Mouse (Mus musculus): ENCODE data around the gene Kcnma1. TPM values are rescaled to one million over a fixed set of nuclear protein-coding genes. Genes with fewer than 3 reads are reported as not detected.
A peak's percentile ranks its signal among the peaks of the same experiment; 100 is the strongest.

Kcnma1 gene
- polyA plus RNA-seq, 1 experiment from 2014 or later, result 22.8 TPM

DNA sequence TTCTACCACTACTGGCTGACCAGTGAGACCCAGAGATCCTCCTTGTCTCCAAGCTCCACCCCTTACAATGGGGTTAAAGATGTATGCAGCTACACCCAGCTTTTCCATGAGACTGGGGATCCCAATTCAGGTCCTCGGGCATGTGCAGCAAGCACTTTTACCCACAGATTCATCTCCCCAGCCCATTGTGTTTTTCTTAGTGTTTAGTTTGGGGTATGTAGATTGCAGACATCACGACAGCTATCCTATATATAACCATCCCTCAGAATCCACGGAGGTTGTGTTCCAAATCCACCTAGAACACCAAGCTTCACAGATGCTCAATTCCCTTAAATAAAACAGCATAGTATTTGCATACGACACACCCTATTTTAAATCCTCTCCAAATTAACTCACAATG, 6.4 kb upstream of the Kcnma1 start:
- H3K27ac ChIP-seq, result no peak overlapping the region
- H3K9ac ChIP-seq, result no peak overlapping the region
- H3K4me2 ChIP-seq (replicated peaks), result no peak overlapping the region
- WGBS, result 89% methylated on average over 4 of the region's 4 CpGs
- H3K27me3 ChIP-seq (ENCODE audit: control insufficient read depth, insufficient read depth, low read length), result no peaks in the 10 kb centered on the region
- no peak overlapping the region for H3K4me3 ChIP-seq (replicated peaks; ENCODE audit: low read length)
- no peaks in the 10 kb centered on the region for H3K4me1 ChIP-seq (replicated peaks; ENCODE audit: control insufficient read depth, insufficient read depth, low read length)
- DNase-seq (ENCODE audit: low spot score), result no peak
- no peaks in the 10 kb centered on the region for H3K36me3 ChIP-seq (replicated peaks; ENCODE audit: control insufficient read depth, insufficient read depth)
- no peaks in the 10 kb centered on the region for H3K9me3 ChIP-seq (ENCODE audit: control insufficient read depth, low read length)
- no peak for ATAC-seq (ENCODE audit: low FRiP score)

DNA sequence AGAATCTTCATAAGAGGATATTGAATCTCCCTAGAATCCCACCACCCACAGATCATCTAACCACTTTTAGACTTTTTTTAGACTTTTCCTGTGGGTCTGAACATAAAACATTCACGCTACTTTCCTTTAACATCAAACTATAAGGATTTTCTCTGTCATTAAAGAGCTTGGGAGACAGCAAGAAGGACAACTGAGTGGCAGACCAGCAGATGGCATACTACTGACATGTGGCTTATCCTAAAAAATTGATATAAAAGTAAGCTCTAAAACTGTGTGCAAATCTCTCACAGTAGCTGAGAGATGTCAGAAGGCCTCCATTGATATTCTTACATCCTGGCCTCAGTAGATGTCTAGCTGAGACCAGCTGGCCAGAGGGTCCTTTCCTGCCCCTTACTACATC, 4.3 kb downstream of the Kcnma1 start:
- Histone ChIP-seq H3K9ac (no peak overlapping the region), H3K4me1 (replicated peaks; ENCODE audit: control insufficient read depth, insufficient read depth, low read length) (no peaks in the 10 kb centered on the region), H3K9me3 (ENCODE audit: control insufficient read depth, low read length) (no peaks in the 10 kb centered on the region), H3K4me2 (replicated peaks) (no peak overlapping the region), H3K27ac (no peak overlapping the region), H3K27me3 (ENCODE audit: control insufficient read depth, insufficient read depth, low read length) (no peaks in the 10 kb centered on the region), H3K4me3 (replicated peaks; ENCODE audit: low read length) (no peak overlapping the region), H3K36me3 (replicated peaks; ENCODE audit: control insufficient read depth, insufficient read depth) (no peaks in the 10 kb centered on the region)
- no peak for DNase-seq (ENCODE audit: low spot score)
- no peak for ATAC-seq (ENCODE audit: low FRiP score)
- WGBS, result 87% methylated on average over 1 of the region's 1 CpGs

GRCm38 (mm10) chr14:24008252-24008651, 6.0 kb downstream of the Kcnma1 start:
- Histone ChIP-seq H3K4me1 (replicated peaks; ENCODE audit: control insufficient read depth, insufficient read depth, low read length) (0 out of 2 replicates have a peak, but pooled peaks cover under 1% of the 10 kb centered on the region), H3K4me2 (replicated peaks) (no peak overlapping the region), H3K27ac (no peak overlapping the region), H3K9ac (no peak overlapping the region), H3K9me3 (ENCODE audit: control insufficient read depth, low read length) (no peaks in the 10 kb centered on the region), H3K4me3 (replicated peaks; ENCODE audit: low read length) (no peak overlapping the region), H3K27me3 (ENCODE audit: control insufficient read depth, insufficient read depth, low read length) (no peaks in the 10 kb centered on the region; the same call in 1 of the 2 replicates), H3K36me3 (replicated peaks; ENCODE audit: control insufficient read depth, insufficient read depth) (no peaks in the 10 kb centered on the region)
- no peak for ATAC-seq (ENCODE audit: low FRiP score)
- 15% methylated on average over 7 of the region's 7 CpGs for WGBS
- peak; percentile 88 for DNase-seq (ENCODE audit: low spot score)

- Histone ChIP-seq H3K4me2 (replicated peaks) (no peak overlapping the region), H3K9ac (no peak overlapping the region), H3K4me1 (replicated peaks; ENCODE audit: control insufficient read depth, insufficient read depth, low read length) (peaks cover 18% of the 10 kb centered on the region), H3K4me3 (replicated peaks; ENCODE audit: low read length) (no peak overlapping the region), H3K36me3 (replicated peaks; ENCODE audit: control insufficient read depth, insufficient read depth) (no peaks in the 10 kb centered on the region), H3K27ac (no peak overlapping the region), H3K9me3 (ENCODE audit: control insufficient read depth, low read length) (no peaks in the 10 kb centered on the region), H3K27me3 (ENCODE audit: control insufficient read depth, insufficient read depth, low read length) (peaks cover 12% of the 10 kb centered on the region; the same call in 1 of the 2 replicates)
- ATAC-seq (ENCODE audit: low FRiP score) (no peak), DNase-seq (ENCODE audit: low spot score) (no peak)
- 65% methylated on average over 2 of the region's 2 CpGs for WGBS
These were observed 8.0 kb downstream of the Kcnma1 start for GRCm38 (mm10) chr14:24006276-24006675.

- Histone ChIP-seq H3K27me3 (ENCODE audit: control insufficient read depth, insufficient read depth, low read length) (peaks cover 15% of the 10 kb centered on the region), H3K36me3 (replicated peaks; ENCODE audit: control insufficient read depth, insufficient read depth) (no peaks in the 10 kb centered on the region), H3K27ac (peak overlapping the region; percentile 95), H3K4me3 (replicated peaks; ENCODE audit: low read length) (peak overlapping the region; percentile 78), H3K4me1 (replicated peaks; ENCODE audit: control insufficient read depth, insufficient read depth, low read length) (peaks cover 18% of the 10 kb centered on the region), H3K9me3 (ENCODE audit: control insufficient read depth, low read length) (no peaks in the 10 kb centered on the region), H3K4me2 (replicated peaks) (peak overlapping the region; percentile 66), H3K9ac (peak overlapping the region; percentile 90)
- DNase-seq (ENCODE audit: low spot score) (peak; percentile 72), ATAC-seq (ENCODE audit: low FRiP score) (peak; percentile 73)
- under 1% methylated on average over 68 of the region's 82 CpGs for WGBS
These were observed 9.6 kb downstream of the Kcnma1 start for GRCm38 (mm10) chr14:24004471-24005271.

DNA sequence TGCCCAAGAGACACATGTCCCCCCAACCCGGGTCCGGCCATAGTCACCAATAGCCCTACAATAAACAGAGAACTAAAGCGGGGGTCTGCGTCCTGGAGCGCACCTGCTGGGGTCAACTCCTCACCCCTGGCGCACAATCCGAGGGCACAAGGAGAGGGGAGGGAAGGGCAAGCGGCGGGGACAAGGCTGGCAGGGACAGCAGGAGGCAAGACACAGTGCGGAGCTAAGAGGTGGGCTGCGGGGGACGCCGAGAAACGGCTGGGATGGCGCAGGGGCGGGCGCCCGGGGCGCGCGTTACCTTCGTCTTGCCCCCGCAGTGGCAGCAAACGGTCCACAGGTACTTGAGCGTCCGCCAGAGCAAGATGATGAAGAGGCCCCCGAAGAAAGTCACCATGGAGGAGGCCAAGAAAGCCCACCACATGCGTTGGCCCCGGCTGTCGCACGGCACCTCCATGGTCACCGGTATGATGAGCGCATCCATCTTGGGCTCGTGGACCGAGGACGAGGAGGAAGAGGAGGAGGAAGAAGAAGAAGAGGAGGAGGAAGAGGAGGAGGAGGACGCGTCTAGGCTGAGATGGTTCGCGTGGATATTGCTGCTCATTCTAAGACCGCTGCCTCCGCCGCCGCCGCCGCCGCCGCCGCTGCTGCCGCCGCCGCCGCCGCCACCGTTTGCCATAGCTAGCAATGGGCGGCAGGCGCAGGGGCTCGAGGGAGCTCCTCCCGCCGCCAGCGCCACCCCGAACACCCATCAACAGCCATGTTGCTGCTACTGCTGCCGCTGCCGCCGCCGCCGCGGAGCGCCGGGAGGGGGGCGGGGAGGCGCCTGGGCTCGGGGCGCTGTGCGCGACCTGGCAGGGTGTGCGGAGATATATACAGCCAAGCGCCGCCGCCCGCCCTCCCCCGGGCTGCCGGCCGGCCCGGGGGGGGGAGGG, 10.6 kb downstream of the Kcnma1 start:
- ATAC-seq (ENCODE audit: low FRiP score) (peak; percentile 67), DNase-seq (ENCODE audit: low spot score) (peak; percentile 58)
- WGBS, result 0% methylated on average over 59 of the region's 85 CpGs
- H3K9me3 ChIP-seq (ENCODE audit: control insufficient read depth, low read length), result no peaks in the 10 kb centered on the region
- peak overlapping the region; percentile 66 for H3K4me2 ChIP-seq (replicated peaks)
- H3K36me3 ChIP-seq (replicated peaks; ENCODE audit: control insufficient read depth, insufficient read depth), result no peaks in the 10 kb centered on the region
- peaks cover 15% of the 10 kb centered on the region for H3K27me3 ChIP-seq (ENCODE audit: control insufficient read depth, insufficient read depth, low read length)
- peak overlapping the region; percentile 90 for H3K9ac ChIP-seq
- H3K4me1 ChIP-seq (replicated peaks; ENCODE audit: control insufficient read depth, insufficient read depth, low read length), result peaks cover 18% of the 10 kb centered on the region
- H3K27ac ChIP-seq, result peak overlapping the region; percentile 95
- H3K4me3 ChIP-seq (replicated peaks; ENCODE audit: low read length), result peak overlapping the region; percentile 78

DNA sequence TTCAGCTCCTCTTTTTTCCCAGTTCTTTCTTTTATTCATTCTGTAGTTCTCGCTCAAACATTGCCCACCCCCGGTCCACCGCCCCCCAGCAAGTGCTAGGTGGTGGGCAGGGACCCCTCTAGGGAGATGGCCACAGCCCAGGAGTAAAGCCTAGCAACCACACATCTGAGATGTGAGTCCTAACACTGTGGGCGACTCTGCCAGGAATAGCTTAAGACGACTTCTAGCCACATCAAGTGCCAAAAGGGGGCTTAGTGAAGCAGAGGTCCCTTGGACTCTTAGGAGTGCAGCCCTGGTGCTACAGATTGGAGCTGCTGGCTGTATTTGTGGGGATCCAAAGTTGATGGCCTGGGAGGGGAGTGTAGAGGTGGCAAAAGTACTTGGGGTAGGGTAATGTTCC, 11.6 kb downstream of the Kcnma1 start:
- ATAC-seq (ENCODE audit: low FRiP score) (no peak), DNase-seq (ENCODE audit: low spot score) (no peak)
- H3K36me3 ChIP-seq (replicated peaks; ENCODE audit: control insufficient read depth, insufficient read depth), result no peaks in the 10 kb centered on the region
- H3K4me2 ChIP-seq (replicated peaks), result peak overlapping the region; percentile 66
- H3K27ac ChIP-seq, result no peak overlapping the region
- H3K9ac ChIP-seq, result 0 out of 2 replicates have a peak overlapping the region, but pooled peaks have one; percentile 13
- WGBS, result 52% methylated on average over 5 of the region's 5 CpGs
- H3K27me3 ChIP-seq (ENCODE audit: control insufficient read depth, insufficient read depth, low read length), result peaks cover 15% of the 10 kb centered on the region
- H3K4me1 ChIP-seq (replicated peaks; ENCODE audit: control insufficient read depth, insufficient read depth, low read length), result peaks cover 18% of the 10 kb centered on the region
- H3K4me3 ChIP-seq (replicated peaks; ENCODE audit: low read length), result peak overlapping the region; percentile 78
- H3K9me3 ChIP-seq (ENCODE audit: control insufficient read depth, low read length), result no peaks in the 10 kb centered on the region

GRCm38 (mm10) chr14:23997912-23998311, 16.4 kb downstream of the Kcnma1 start:
- H3K4me1 ChIP-seq (replicated peaks; ENCODE audit: control insufficient read depth, insufficient read depth, low read length), result peaks cover 13% of the 10 kb centered on the region
- H3K4me3 ChIP-seq (replicated peaks; ENCODE audit: low read length), result no peak overlapping the region
- no peak overlapping the region for H3K4me2 ChIP-seq (replicated peaks)
- H3K9ac ChIP-seq, result no peak overlapping the region
- H3K9me3 ChIP-seq (ENCODE audit: control insufficient read depth, low read length), result no peaks in the 10 kb centered on the region
- no peaks in the 10 kb centered on the region for H3K36me3 ChIP-seq (replicated peaks; ENCODE audit: control insufficient read depth, insufficient read depth)
- ATAC-seq (ENCODE audit: low FRiP score) (no peak), DNase-seq (ENCODE audit: low spot score) (no peak)
- 80% methylated on average over 6 of the region's 6 CpGs for WGBS
- peaks cover 15% of the 10 kb centered on the region for H3K27me3 ChIP-seq (ENCODE audit: control insufficient read depth, insufficient read depth, low read length)
- H3K27ac ChIP-seq, result no peak overlapping the region

- WGBS, result 91% methylated on average over 3 of the region's 3 CpGs
- no peak for ATAC-seq (ENCODE audit: low FRiP score)
These were observed 18.5 kb downstream of the Kcnma1 start for GRCm38 (mm10) chr14:23995831-23996230.

More at GRCm38 (mm10) chr14:23995831-23996230, 18.5 kb downstream of the Kcnma1 start:
- no peak overlapping the region for H3K27ac ChIP-seq
- no peaks in the 10 kb centered on the region for H3K36me3 ChIP-seq (replicated peaks; ENCODE audit: control insufficient read depth, insufficient read depth)
- H3K9me3 ChIP-seq (ENCODE audit: control insufficient read depth, low read length), result no peaks in the 10 kb centered on the region
- no peak overlapping the region for H3K9ac ChIP-seq
- H3K27me3 ChIP-seq (ENCODE audit: control insufficient read depth, insufficient read depth, low read length), result peaks cover 3% of the 10 kb centered on the region; the same call in 1 of the 2 replicates
- no peak overlapping the region for H3K4me3 ChIP-seq (replicated peaks; ENCODE audit: low read length)
- no peak overlapping the region for H3K4me2 ChIP-seq (replicated peaks)
- no peak for DNase-seq (ENCODE audit: low spot score)
- no peaks in the 10 kb centered on the region for H3K4me1 ChIP-seq (replicated peaks; ENCODE audit: control insufficient read depth, insufficient read depth, low read length)
